Mouse (Mus musculus) forebrain, postnatal 0 days (tissue): ENCODE data around the gene Cnot11. TPM values are rescaled to one million over a fixed set of nuclear protein-coding genes. Genes with fewer than 3 reads are reported as not detected.

Experiments
- ATAC-seq: fragments of 200-750 bp; cut with Nextera tagmentation; 2 replicates; pipeline ENCODE4 v1.8.0; 2017; ENCODE audit warnings: mild to moderate bottlenecking, moderate library complexity
- DNase-seq: peaks from one replicate; pipeline ENCODE4 v3.0.0-alpha.2; 2015
- H3K27ac ChIP-seq: fragments of 300-500 bp; sonication (generic); 2 replicates; pipeline ENCODE4 v1.5.1; 2014; ENCODE audit warnings: low read depth, mild to moderate bottlenecking, antibody characterized with exemption, low read length, moderate library complexity, mixed read lengths
- H3K27me3 ChIP-seq: fragments of 300-500 bp; sonication (generic); 2 replicates; pipeline ENCODE4 v1.6.1; 2014; ENCODE audit warnings: mild to moderate bottlenecking, low read length, mixed read lengths; ENCODE audit not compliant: insufficient read depth
- H3K36me3 ChIP-seq: fragments of 300-500 bp; sonication (generic); 2 replicates; pipeline ENCODE4 v1.6.1; 2014; ENCODE audit warnings: mild to moderate bottlenecking, moderate library complexity; ENCODE audit not compliant: insufficient read depth
- H3K4me1 ChIP-seq: fragments of 300-500 bp; sonication (generic); 2 replicates; pipeline ENCODE4 v1.6.1; 2014; ENCODE audit warnings: antibody characterized with exemption; ENCODE audit not compliant: insufficient read depth
- H3K4me2 ChIP-seq: fragments of 300-500 bp; sonication (generic); 2 replicates; pipeline ENCODE4 v1.6.1; 2014; ENCODE audit warnings: low read depth, mild to moderate bottlenecking, moderate library complexity
- H3K4me3 ChIP-seq: fragments of 300-500 bp; sonication (generic); 2 replicates; pipeline ENCODE4 v1.5.1; 2014; ENCODE audit warnings: low read depth, low read length, mixed read lengths
- H3K9ac ChIP-seq: fragments of 300-500 bp; sonication (generic); 2 replicates; pipeline ENCODE4 v1.6.1; 2014; ENCODE audit warnings: mild to moderate bottlenecking
- H3K9me3 ChIP-seq: fragments of 300-500 bp; sonication (generic); 2 replicates; pipeline ENCODE4 v1.6.1; 2016; ENCODE audit warnings: low read length
- CTCF ChIP-seq: sonication (generic); IDR thresholded peaks from 2 replicates; pipeline ENCODE4 v1.5.1; 2016; ENCODE audit warnings: antibody characterized with exemption, control low read depth, low read depth
- WGBS: fragments of 180-500 bp; shearing (Covaris S2); extraction: QIAGEN DNeasy Blood & Tissue Kit; methylation state at CpG from one replicate; pipeline ENCODE4 v1.1.7; 2014; 5-methylcytosine and 5-hydroxymethylcytosine counted together
- polyA plus RNA-seq: library from polyadenylated mRNA; unstranded; fragments of >200 nt; fragmentation: Nextera tagmentation; extraction: Ambion mirVana; gene quantifications from 2 replicates; pipeline ENCODE4 v1.2.1, GENCODE M21; 2015
- total RNA-seq: library from RNA; depleted of rRNA; stranded (reverse); fragments of >200 nt; gene quantifications from 2 replicates; pipeline ENCODE4 v1.2.3, GENCODE M21; 2014

Cnot11 gene
- total and polyA plus RNA-seq, 2 experiments from 2014 or later = 11.1 to 38.8 TPM

DNA sequence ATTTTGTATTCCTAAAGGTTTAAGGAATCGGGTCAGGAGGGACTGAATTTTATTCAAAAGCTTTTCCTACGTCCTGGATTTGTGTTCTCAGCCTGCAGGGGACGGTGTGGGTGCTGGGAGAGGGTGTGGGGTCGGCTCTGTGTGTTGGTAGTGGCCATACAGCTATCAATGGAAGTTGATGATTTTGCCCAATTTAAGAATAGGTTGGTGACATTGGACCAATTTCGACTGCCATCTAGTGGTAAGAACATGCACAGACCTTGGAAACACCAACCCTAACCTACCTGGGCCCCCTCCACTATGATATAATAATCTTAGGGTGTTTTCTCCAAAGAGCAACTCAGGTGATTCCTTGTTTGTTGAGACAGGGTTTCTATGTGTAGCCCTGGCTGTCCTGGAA, 12.3 kb upstream of the Cnot11 start:
- no peaks in the 10 kb centered on the region for H3K36me3 ChIP-seq
- no peak overlapping the region for H3K9ac ChIP-seq
- H3K27me3 ChIP-seq = no peaks in the 10 kb centered on the region
- no peak overlapping the region for H3K4me2 ChIP-seq
- H3K4me1 ChIP-seq = no peaks in the 10 kb centered on the region
- ATAC-seq = peak; percentile 51
- peak; percentile 82 for TF ChIP-seq CTCF
- 29% methylated on average over 5 of the region's 5 CpGs for WGBS
- peak; percentile 69 for DNase-seq
- no peaks in the 10 kb centered on the region for H3K9me3 ChIP-seq
- no peak overlapping the region for H3K27ac ChIP-seq
- H3K4me3 ChIP-seq = no peak overlapping the region

GRCm38 (mm10) chr1:39525763-39526162, 9.0 kb upstream of the Cnot11 start:
- no peak overlapping the region for H3K27ac ChIP-seq
- ATAC-seq (no peak), DNase-seq (no peak)
- H3K4me2 ChIP-seq = no peak overlapping the region
- no peak overlapping the region for H3K9ac ChIP-seq
- H3K4me1 ChIP-seq = no peaks in the 10 kb centered on the region
- no peaks in the 10 kb centered on the region for H3K9me3 ChIP-seq
- no peaks in the 10 kb centered on the region for H3K27me3 ChIP-seq
- H3K36me3 ChIP-seq = no peaks in the 10 kb centered on the region
- no peak for TF ChIP-seq CTCF
- no peak overlapping the region for H3K4me3 ChIP-seq
- 77% methylated on average over 7 of the region's 7 CpGs for WGBS

DNA sequence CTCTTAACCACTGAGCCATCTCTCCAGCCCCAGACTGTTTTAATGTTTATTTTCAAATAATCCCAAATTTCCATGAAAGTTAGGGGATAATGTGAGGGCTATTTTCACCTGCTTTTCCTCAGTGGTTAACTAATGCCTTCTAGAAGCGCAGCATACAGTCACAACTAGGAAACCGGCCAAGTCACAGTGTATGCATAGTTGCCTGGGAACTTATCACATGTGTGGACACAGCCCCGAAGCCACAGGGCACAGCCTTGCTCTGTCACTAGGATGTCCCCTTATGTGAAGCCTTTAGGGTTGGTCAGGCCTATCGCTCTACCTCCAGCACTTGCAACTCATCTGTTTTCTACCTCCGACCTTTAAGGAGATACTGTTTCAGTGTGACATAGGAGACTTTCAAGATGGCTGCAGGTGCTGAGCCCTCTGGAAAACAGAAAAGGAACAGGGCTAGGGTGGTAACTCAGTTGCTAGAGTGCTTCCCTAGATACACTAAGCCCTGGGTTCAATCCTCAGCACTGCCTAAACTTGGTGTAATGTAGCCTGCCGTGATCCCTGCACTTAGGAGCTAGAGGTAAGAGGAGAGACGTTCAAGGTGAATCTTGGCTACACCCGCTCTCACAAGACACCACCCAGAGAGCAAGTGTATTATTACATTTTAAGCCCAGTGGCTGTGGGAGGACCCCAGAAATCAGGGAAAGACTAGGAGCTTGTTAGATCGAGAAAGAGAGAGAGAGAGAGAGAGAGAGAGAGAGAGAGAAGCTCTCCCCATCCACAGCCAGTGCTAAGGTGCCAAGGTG, 8.2 kb upstream of the Cnot11 start:
- Histone ChIP-seq H3K4me3 (no peak overlapping the region), H3K4me2 (no peak overlapping the region), H3K27ac (no peak overlapping the region), H3K36me3 (no peaks in the 10 kb centered on the region), H3K9ac (no peak overlapping the region), H3K9me3 (no peaks in the 10 kb centered on the region), H3K27me3 (no peaks in the 10 kb centered on the region), H3K4me1 (no peaks in the 10 kb centered on the region)
- ATAC-seq = no peak
- TF ChIP-seq CTCF = no peak
- no peak for DNase-seq
- 79% methylated on average over 9 of the region's 9 CpGs for WGBS

DNA sequence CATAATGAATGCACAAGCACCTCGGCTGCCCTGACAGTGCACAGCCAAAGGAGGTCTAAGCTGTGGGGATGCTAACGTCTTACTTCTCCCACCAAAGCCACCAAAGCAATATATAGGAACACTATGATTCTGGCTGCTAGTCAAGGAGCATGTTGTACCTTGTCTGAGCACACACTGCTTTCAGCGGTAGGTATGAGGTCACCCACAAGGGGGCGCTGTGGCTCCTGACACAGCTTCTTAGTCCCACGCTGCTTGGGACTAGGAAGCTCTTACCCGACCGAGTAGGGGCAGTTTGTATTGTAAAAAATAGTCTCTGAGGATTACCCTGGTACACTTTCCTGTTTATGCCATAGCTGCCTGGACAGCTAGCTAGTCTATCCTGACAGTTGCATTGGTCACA, 7.4 kb upstream of the Cnot11 start:
- WGBS = 9% methylated on average over 7 of the region's 7 CpGs
- DNase-seq (peak; percentile 68), ATAC-seq (peak; percentile 37; the same call in 1 of the 2 replicates)
- no peak overlapping the region for H3K27ac ChIP-seq
- H3K9me3 ChIP-seq = no peaks in the 10 kb centered on the region
- H3K4me2 ChIP-seq = no peak overlapping the region
- H3K9ac ChIP-seq = no peak overlapping the region
- no peaks in the 10 kb centered on the region for H3K4me1 ChIP-seq
- no peak overlapping the region for H3K4me3 ChIP-seq
- TF ChIP-seq CTCF = peak; percentile 82
- H3K36me3 ChIP-seq = no peaks in the 10 kb centered on the region
- H3K27me3 ChIP-seq = no peaks in the 10 kb centered on the region

DNA sequence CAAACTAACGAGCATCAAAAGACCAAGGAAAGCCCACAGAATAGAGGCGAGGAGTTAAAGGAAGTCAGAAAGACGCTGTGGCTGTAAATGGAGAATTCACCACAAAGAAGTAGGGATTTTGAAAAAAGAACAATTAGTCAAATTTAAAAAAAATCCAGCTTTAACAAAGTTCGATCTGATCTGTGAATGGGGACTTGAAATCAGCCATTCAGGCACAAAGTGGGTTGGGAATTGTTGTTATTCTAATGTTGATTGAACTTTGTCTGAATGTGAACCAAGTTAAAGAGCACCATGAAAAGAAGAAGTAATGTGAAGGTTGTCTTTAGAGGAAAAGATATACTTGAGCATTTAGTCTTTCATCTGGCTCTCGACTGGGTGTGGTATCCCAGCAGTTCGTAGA, 6.5 kb upstream of the Cnot11 start:
- H3K36me3 ChIP-seq = no peaks in the 10 kb centered on the region
- TF ChIP-seq CTCF = no peak
- H3K27ac ChIP-seq = no peak overlapping the region
- H3K9me3 ChIP-seq = no peaks in the 10 kb centered on the region
- no peak overlapping the region for H3K9ac ChIP-seq
- H3K27me3 ChIP-seq = no peaks in the 10 kb centered on the region
- WGBS = 31% methylated on average over 6 of the region's 6 CpGs
- no peak for DNase-seq
- H3K4me3 ChIP-seq = no peak overlapping the region
- no peaks in the 10 kb centered on the region for H3K4me1 ChIP-seq
- H3K4me2 ChIP-seq = no peak overlapping the region
- no peak for ATAC-seq

DNA sequence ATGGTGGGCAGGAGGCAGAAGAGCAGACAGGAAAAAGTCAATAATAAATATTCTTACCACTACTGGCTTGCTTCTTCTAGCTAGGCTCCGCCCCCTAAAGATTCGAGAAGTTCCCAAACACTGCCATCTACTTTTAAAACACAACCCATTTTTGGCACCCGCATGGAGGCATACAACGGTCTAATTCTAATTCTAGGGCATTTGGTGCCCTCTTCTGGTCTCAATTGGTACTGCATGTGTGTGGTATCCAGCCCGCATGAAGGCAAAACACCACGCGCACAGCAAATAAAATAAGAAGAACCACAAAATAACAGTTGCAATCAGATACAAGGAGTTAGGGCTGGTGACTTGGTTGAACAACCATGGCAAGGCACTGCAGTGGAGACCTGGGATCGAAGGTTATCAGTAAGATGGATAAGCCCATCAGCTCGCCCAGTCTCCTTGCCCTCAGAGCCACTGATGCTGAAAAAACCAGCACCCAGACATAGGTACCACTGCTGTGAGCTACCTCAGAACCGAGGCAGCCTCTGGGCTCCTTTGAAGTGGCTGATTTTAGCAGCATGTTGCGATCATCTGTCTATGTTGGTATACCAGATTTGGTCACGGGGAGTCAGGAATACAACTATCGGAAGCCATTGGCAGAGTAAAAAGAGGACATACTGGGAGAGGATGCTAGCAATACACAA, 4.4 kb upstream of the Cnot11 start:
- H3K27ac ChIP-seq = no peak overlapping the region
- TF ChIP-seq CTCF = peak; percentile 94
- 0 out of 2 replicates have a peak overlapping the region, but pooled peaks have one; percentile 10 for H3K9ac ChIP-seq
- H3K4me3 ChIP-seq = no peak overlapping the region
- ATAC-seq (peak; percentile 55), DNase-seq (peak; percentile 92)
- no peaks in the 10 kb centered on the region for H3K36me3 ChIP-seq
- no peaks in the 10 kb centered on the region for H3K27me3 ChIP-seq
- no peaks in the 10 kb centered on the region for H3K4me1 ChIP-seq
- no peak overlapping the region for H3K4me2 ChIP-seq
- H3K9me3 ChIP-seq = no peaks in the 10 kb centered on the region
- 31% methylated on average over 13 of the region's 13 CpGs for WGBS

GRCm38 (mm10) chr1:39531036-39531435, 3.8 kb upstream of the Cnot11 start:
- Histone ChIP-seq H3K9ac (no peak overlapping the region), H3K27ac (no peak overlapping the region), H3K27me3 (no peaks in the 10 kb centered on the region), H3K4me3 (no peak overlapping the region), H3K9me3 (no peaks in the 10 kb centered on the region), H3K36me3 (no peaks in the 10 kb centered on the region), H3K4me2 (no peak overlapping the region), H3K4me1 (no peaks in the 10 kb centered on the region)
- DNase-seq (no peak), ATAC-seq (no peak)
- TF ChIP-seq CTCF = no peak
- 68% methylated on average over 4 of the region's 4 CpGs for WGBS
